Mouse (Mus musculus): ENCODE data around the gene 1700020D05Rik.
"Not testable (repeated sequence)": the region's sequence is repeated elsewhere in the genome, so short reads cannot be mapped to it uniquely, and the experiment has no call there.

The 1700020D05Rik gene

DNA sequence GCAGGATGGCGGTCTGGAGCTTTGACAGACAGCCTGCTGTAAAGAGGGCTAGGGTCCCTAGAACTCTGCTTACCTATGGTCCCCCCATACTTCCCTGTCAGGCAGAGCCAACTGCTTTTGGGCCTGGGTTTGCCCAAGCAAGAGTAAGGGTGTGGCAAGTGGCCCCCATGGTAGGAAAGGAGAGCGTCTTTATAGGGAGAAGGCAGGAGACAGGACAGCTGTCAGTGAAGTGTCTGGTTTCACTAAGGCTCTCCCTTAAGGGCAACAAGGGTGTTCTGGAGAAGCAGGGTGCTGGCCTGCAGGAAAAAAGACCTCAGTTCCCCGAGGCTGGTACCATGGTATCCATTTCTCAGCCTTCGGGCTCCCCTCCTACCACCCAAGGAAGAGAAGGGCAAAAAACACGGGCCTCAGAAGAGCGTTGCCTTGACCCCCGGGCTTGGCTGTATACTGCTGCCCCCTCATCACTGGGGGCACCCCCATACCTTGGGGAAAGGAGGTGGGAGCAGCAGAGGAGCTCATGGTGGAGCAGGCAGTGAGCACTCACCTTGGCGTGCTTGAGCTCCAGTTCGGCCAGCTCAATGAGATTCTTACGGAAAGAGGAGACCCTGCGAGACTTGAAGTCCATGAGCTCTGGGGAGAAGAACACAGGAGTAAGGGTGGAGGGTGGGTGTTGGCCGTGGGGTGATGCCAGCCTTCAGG is 8.1 kb downstream of the 1700020D05Rik start:
- DNase-seq (ENCODE audit: low spot score in 2 of 2): no peak

GRCm38 (mm10) chr19:5494314-5494713 is 9.3 kb downstream of the 1700020D05Rik start:
- DNase-seq (ENCODE audit: low spot score in 2 of 2): no peak

DNA sequence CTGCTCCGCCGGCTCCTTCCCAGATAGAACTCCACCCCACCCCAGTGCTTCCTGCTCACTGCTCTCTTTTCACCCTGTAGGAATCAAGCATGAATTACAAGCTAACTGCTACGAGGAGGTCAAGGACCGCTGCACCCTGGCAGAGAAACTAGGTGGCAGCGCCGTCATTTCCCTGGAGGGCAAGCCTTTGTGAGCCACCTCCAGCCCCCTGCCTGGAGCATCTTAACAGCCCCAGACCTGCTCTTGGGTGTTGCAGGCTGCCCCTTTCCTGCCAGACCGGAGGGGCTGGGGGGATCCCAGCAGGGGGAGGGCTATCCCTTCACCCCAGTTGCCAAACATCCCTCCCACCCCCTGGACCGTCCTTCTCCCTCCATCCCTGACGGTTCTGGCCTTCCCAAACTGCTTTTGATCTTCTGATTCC is 10.3 kb downstream of the 1700020D05Rik start:
- DNase-seq (ENCODE audit: low spot score in 2 of 2): not testable (repeated sequence)

GRCm38 (mm10) chr19:5492641-5493040 is 10.9 kb downstream of the 1700020D05Rik start:
- DNase-seq (ENCODE audit: low spot score in 2 of 2): no peak

DNA sequence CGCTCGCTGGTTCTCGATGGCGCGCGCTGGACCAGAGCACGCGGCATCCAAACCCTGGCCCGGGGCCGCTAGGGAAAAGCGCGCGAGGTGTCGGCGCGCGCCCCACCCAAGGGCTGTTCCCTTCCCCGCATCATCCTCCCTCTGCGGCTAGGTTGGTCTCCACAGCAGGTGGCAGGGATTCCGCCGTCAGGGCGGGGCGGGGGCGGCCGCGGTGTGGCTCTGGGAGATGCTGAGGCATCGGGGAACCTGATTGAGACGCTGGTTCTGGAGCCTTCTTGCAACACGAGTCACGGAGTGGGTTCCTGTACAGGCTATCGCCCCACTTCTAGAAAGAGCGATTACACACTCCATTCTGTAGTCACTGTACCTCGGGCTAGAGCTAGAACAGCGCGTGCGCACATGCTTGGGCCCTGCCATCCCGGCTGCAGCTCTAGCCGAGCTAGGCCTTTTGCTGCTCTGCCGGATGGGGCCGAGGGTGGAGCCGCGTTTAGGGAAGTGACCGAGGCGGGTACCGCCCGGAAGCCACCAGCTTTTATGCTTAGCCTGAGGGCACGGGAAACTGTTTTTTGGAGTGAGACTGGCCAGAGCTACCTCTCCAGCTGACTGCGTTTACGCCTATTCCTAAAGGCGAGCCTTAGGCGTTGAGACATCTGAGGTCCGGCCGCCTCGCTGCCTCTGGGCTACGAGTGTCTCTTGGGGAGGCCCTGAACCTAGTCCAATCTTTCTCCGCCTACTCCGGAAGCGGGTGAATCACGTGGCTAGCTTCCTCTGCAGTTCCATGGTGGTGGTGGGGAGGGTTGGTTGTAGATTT is 12.5 kb downstream of the 1700020D05Rik start:
- peak; percentile 78 to 79 for DNase-seq (ENCODE audit: low spot score in 2 of 2)

GRCm38 (mm10) chr19:5490313-5490897 is 13.2 kb downstream of the 1700020D05Rik start, which contains the start of gene Cfl1:
Gene Cfl1, plus strand, starts transcription at chr19:5490455.
- DNase-seq (ENCODE audit: low spot score in 2 of 2): peak; percentile 92 to 93

GRCm38 (mm10) chr19:5489721-5490120 is 13.9 kb downstream of the 1700020D05Rik start:
- not testable (repeated sequence) for DNase-seq (ENCODE audit: low spot score in 2 of 2)

DNA sequence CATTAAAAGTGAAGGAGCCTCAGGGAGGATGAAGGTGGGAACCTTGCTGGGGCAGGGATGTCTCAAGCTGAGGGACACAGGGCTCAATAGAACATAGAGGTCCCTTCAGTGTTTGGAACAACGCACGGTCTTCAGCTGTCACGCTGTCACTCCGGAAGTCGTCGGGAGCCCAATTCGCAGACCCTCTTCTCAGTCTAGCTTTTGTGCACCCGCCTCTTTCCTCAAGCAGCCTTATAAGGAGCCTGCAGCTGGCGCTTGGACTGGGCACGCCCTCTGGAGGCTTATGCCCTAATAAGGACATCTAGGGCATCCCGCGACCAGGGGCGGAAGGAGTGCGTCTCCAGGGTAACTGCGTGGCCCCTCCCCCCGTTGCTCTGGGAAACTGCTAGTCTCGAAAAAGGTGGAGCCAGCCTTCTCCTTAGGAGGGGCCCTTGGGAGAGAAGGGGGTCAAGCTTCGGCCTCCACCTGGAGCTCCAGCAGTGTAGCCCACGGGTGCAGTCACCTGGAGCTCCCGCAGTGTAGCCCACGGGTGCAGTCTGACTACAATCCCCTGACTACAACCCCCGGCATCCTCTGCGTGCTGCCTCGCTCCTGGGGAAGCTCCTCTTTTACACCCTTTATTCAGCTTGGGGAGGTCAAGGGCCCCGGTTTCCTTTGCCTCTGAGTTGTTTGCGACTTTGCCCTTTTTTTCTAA is 14.6 kb downstream of the 1700020D05Rik start:
- peak; percentile 96 to 97 for DNase-seq (ENCODE audit: low spot score in 2 of 2)

DNA sequence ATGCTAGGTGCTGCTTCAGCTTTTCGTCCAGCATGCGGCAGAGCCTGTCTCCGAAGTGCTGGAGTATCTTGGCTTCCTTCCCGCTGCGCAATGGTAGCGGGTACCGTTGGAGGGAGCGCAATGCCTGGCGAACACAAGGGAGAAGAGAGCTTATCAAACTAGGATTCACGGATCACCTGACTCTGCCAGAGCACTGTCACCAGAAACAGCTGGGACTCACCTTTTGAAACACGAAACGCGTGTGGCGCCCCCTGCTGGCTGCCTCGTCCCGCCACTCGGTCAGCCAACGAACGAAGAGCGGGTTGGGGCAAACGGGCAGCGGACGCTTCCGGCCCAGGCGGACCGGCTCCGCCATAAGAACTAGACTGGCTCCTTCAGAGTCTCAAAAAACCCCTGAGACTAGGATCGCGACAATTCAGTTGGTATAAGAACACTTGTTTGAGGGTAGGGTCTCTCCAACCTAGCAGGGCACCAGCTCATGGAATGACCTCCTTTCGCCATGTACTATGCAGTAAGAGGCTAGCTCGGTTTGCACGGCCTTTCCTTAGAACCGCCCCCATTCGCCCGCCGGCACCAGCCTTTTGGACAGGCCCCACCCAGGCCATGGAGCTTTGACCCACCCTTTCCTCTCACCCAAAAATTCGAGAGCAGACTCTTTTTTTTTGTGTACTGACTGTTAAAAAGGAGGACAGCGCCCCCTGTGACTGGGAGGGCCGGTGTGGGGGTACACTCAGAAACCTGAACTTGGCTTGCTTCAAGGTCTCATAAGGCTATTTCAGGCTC is 15.6 kb downstream of the 1700020D05Rik start, which contains the start of gene Mus81:
Gene Mus81, minus strand, starts transcription at position 635 of the 783 bp plus-strand sequence.
- peak; percentile 94 to 95 for DNase-seq (ENCODE audit: low spot score in 2 of 2)

DNA sequence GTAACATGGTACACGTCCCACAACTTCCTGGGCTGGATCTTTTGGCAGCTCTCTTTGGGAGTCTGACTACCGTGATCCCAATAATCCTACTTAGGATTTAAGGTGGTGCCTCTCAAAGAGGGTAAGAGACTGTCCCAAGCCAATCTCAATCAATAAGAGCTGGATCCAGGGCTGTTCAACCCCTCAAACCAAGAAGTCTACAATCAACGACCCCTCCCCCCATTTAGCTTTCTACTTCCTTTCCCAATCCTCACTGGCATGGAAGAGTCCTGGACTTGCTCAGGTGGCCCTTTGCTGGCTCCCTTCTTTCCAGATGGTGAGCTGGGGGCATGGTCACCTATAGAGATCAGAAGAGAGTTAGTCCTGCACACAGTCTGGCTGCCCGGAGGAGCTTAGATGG is 16.8 kb downstream of the 1700020D05Rik start:
- no peak for DNase-seq (ENCODE audit: low spot score in 2 of 2)

GRCm38 (mm10) chr19:5486286-5486685 is 17.3 kb downstream of the 1700020D05Rik start:
- no peak for DNase-seq (ENCODE audit: low spot score in 2 of 2)

GRCm38 (mm10) chr19:5485821-5486220 is 17.8 kb downstream of the 1700020D05Rik start:
- no peak for DNase-seq (ENCODE audit: low spot score in 2 of 2)

DNA sequence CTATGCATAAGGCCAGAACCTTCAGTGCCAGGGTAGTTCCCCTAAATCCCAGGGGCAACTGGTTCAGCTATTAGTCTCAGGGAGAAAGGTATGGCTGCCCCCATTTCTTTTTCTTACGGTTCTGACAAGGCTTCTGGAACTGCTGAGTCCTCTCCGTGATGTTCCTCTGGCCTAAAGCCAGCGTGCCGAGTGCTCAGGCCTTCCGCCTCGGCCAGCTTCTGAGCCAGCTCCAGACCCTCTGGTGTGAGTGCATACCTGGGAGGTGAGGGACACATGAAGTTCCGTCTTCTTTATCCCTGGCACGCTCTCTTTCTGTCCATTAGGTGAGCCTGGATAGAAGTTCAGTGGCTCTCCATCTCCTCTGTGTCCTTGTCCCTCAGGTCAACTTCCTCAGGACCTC is 18.2 kb downstream of the 1700020D05Rik start:
- no peak for DNase-seq (ENCODE audit: low spot score in 2 of 2)

DNA sequence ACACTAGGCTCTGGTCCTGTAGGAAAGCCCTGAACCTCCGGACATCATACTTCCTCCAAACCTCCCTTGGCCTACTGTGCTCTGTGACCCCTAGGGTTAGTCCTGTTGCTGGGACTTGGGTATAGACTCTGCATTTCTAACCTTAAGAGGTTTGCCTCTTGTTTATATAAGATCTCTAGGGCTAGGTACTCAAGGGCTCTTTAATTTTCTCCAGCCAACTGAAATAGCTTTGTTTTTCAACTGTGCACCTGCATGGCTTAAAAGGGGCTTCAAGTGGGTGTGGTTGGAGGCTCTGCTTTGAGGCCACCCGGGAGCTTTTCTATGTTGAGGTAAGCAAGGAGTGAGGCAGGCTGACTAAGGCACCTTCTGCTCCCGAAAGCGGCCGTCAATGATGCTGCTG is 19.1 kb downstream of the 1700020D05Rik start:
- DNase-seq (ENCODE audit: low spot score in 2 of 2): no peak

- DNase-seq (ENCODE audit: low spot score in 2 of 2): no peak
Observed at GRCm38 (mm10) chr19:5483386-5484359, 19.9 kb downstream of the 1700020D05Rik start.

DNA sequence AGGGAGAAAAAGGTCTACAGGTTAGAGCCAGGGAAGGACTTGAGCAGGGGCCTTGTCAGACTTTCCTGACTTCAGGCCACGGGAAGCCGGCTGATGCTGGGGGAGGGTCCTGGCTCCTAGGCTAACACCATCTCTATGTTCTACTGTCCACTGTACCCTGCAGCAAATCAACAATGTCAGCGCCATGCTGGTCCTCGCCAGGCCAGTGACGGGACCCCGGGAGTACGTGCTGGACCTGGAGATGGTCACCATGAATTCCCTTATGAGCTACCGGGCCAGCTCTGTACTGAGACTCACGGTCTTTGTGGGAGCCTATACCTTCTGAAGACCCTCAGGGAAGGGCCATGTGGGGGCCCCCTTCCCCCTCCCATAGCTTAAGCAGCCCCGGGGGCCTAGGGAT is 22.2 kb downstream of the 1700020D05Rik start:
- DNase-seq (ENCODE audit: low spot score in 2 of 2): no peak

GRCm38 (mm10) chr19:5480016-5480415 is 23.6 kb downstream of the 1700020D05Rik start:
- DNase-seq (ENCODE audit: low spot score in 2 of 2): no peak

DNA sequence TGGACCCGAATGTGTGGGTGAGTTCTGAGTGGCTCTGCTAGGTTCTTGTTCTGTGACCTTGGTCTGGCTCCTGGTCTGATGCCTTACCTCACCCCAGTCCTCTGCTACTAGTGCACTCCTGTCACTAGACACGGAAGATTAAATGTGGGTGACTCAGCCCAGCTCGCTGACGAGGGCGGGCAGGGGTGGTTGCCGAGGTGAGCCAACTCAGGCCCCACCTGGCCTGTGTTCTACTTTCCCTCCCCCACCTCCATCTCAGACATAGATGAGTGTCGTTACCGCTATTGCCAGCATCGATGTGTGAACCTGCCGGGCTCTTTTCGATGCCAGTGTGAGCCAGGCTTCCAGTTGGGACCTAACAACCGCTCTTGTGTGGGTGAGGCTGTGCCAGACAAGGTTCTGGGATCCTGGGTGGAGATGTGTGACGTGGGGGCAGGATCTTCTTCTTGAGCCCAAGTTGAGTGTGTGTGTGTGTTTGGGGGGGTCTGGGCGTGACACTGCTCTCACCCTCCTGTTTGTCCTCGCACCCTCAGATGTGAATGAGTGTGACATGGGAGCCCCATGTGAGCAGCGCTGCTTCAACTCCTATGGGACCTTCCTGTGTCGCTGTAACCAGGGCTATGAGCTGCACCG is 25.8 kb downstream of the 1700020D05Rik start:
- no peak for DNase-seq (ENCODE audit: low spot score in 2 of 2)

GRCm38 (mm10) chr19:5477004-5477667 is 26.5 kb downstream of the 1700020D05Rik start:
- DNase-seq (ENCODE audit: low spot score in 2 of 2): no peak

All from urinary bladder, postnatal 4 days (tissue).